In genomic region chr12:79864346-79865178, GRCm38 (mm10) we compare ENCODE assay signal across 8 mouse cellular contexts.
DNase-seq lines count a peak whose midpoint lies in the region; ATAC-seq and TF ChIP-seq lines count a peak whose summit lies in the region.
"Had no signal": no experiment of that assay in that cellular context is flagged by ENCODE, and none has a peak within 500 bp of the region (broad histone marks: within the 10 kb centered on the region; RNA-seq: fewer than 3 reads in every experiment).

No protein-coding gene starts in this region.

- H3K4me2 ChIP-seq in liver, embryonic 11.5 days, result no peak overlapping the region
- H3K4me2 ChIP-seq: liver, embryonic 13.5 days had no signal

- no peaks in the 10 kb centered on the region for H3K36me3 ChIP-seq in liver, adult 2 months (ENCODE audit: control insufficient read depth, insufficient read depth, low read length)
- no peaks in the 10 kb centered on the region for H3K36me3 ChIP-seq in liver, embryonic 11.5 days (ENCODE audit: control insufficient read depth, insufficient read depth, low read length)
- H3K36me3 ChIP-seq: liver, embryonic 13.5 days had no signal

- no peaks in the 10 kb centered on the region for H3K79me2 ChIP-seq in liver, adult 2 months (ENCODE audit: control insufficient read depth, insufficient read depth, low read length)

- no peaks in the 10 kb centered on the region for H3K27me3 ChIP-seq in liver, adult 2 months (ENCODE audit: control insufficient read depth, insufficient read depth, low read length)
- H3K27me3 ChIP-seq in liver, embryonic 11.5 days (replicated peaks; ENCODE audit: control insufficient read depth, insufficient read depth, low read length), result no peaks in the 10 kb centered on the region
- H3K27me3 ChIP-seq: liver, embryonic 13.5 days had no signal

- H3K4me1 ChIP-seq in liver, adult 2 months (ENCODE audit: control insufficient read depth, insufficient read depth, low read length), result peaks cover 8% of the 10 kb centered on the region; the same call in 1 of the 2 replicates
- H3K4me1 ChIP-seq in liver, embryonic 11.5 days (replicated peaks; ENCODE audit: control insufficient read depth, insufficient read depth, low read length), result peaks cover 8% of the 10 kb centered on the region
- H3K4me1 ChIP-seq in olfactory bulb, adult 2 months (ENCODE audit: control insufficient read depth, insufficient read depth, low read length), result peaks cover 10% of the 10 kb centered on the region

- H3K27ac ChIP-seq in liver, adult 2 months (replicated peaks; ENCODE audit: insufficient read depth, low read depth, low read length), result no peak overlapping the region
- no peak overlapping the region for H3K27ac ChIP-seq in liver, embryonic 11.5 days (ENCODE audit: low read depth, low read length)
- H3K27ac ChIP-seq in olfactory bulb, adult 2 months (ENCODE audit: insufficient read depth, low read depth, low read length), result peak overlapping the region; percentile 24; the same call in 1 of the 2 replicates
- H3K27ac ChIP-seq: liver, embryonic 13.5 days had no signal

- H3K9me3 ChIP-seq in liver, embryonic 11.5 days (ENCODE audit: control insufficient read depth, low read length), result no peaks in the 10 kb centered on the region
- H3K9me3 ChIP-seq: liver, embryonic 13.5 days had no signal

- no peak overlapping the region for H3K4me3 ChIP-seq in liver, adult 2 months (ENCODE audit: insufficient read depth, low read depth, low read length)
- H3K4me3 ChIP-seq in liver, embryonic 11.5 days (ENCODE audit: low read depth, low read length), result no peak overlapping the region
- H3K4me3 ChIP-seq in olfactory bulb, adult 2 months (ENCODE audit: insufficient read depth, low read depth, low read length), result no peak overlapping the region
- H3K4me3 ChIP-seq: liver, embryonic 13.5 days had no signal

- no peak for TF ChIP-seq POLR2A in liver, adult 2 months (IDR thresholded peaks at IDR 0.05; ENCODE audit: extremely low read depth, insufficient read depth, low read length)
- TF ChIP-seq POLR2A in olfactory bulb, adult 2 months (IDR thresholded peaks at IDR 0.05; ENCODE audit: insufficient read depth, low read depth, low read length), result no peak

- WGBS in liver, adult 2 months, result 82% methylated on average over 20 of the region's 20 CpGs
- WGBS in liver, embryonic 11.5 days, result 74% methylated on average over 20 of the region's 20 CpGs
- WGBS in olfactory bulb, adult 2 months, result 50% methylated on average over 20 of the region's 20 CpGs

- H3K9ac ChIP-seq in liver, adult 2 months (ENCODE audit: low read depth, low read length), result no peak overlapping the region
- no peak overlapping the region for H3K9ac ChIP-seq in liver, embryonic 11.5 days (ENCODE audit: low read depth, low read length)
- H3K9ac ChIP-seq: liver, embryonic 13.5 days had no signal

- no peak for TF ChIP-seq CTCF in liver, adult 2 months (IDR thresholded peaks at IDR 0.05; ENCODE audit: low read depth, low read length)
- TF ChIP-seq CTCF in olfactory bulb, adult 2 months (IDR thresholded peaks at IDR 0.05; ENCODE audit: insufficient read depth, low read depth, low read length), result no peak

- no peak for ATAC-seq in liver, embryonic 11.5 days (replicated peaks; ENCODE audit: low FRiP score)

- DNase-seq in liver, adult 2 months (ENCODE audit: extremely low read depth, low read depth, low spot score), result peak; percentile 39
- no peak for DNase-seq in liver, embryonic 11.5 days (ENCODE audit: low spot score)
- DNase-seq in adrenal gland, postnatal 10 days, result peak; percentile 58
- peak; percentile 61 for DNase-seq in gastrocnemius, postnatal 25 days
- DNase-seq in embryo, embryonic 11 days, result no peak
- no peak for DNase-seq in cerebellum, adult 11 months
- DNase-seq: liver, embryonic 13.5 days had no signal

Comparison
In these comparisons a context has a peak if more than half of its experiments do, and no peak if none do; other contexts are left out.
1. DNase-seq: peak in liver, adult 2 months (single experiment), adrenal gland, postnatal 10 days (single experiment) and gastrocnemius, postnatal 25 days (single experiment); none in liver, embryonic 11.5 days (single experiment), embryo, embryonic 11 days (single experiment) and cerebellum, adult 11 months (single experiment).